Mouse (Mus musculus) ES-E14 (cell line): ENCODE results near the gene Hist1h4f. TPM values are rescaled to one million over a fixed set of nuclear protein-coding genes. Genes with fewer than 3 reads are reported as not detected.
"Not testable (repeated sequence)": the region's sequence is repeated elsewhere in the genome, so short reads cannot be mapped to it uniquely, and the experiment has no call there.

Source experiments
- DNase-seq: peaks from one replicate; pipeline ENCODE4 v3.0.0-alpha.2; 2013; ENCODE audit warnings: low read depth, low spot score
- H3K27ac ChIP-seq: 2 replicates; pipeline ENCODE4 v1.5.1; 2012; ENCODE audit warnings: low read depth, mild to moderate bottlenecking, low read length, moderate library complexity, mixed read lengths; ENCODE audit not compliant: poor library complexity, insufficient read depth, severe bottlenecking
- H3K36me3 ChIP-seq: 2 replicates; pipeline ENCODE4 v1.6.1; 2012; ENCODE audit warnings: mild to moderate bottlenecking, low read length, moderate library complexity, mixed read lengths; ENCODE audit not compliant: control insufficient read depth, poor library complexity, insufficient read depth, severe bottlenecking
- H3K4me1 ChIP-seq, 2 experiments: fragments of 150-350 bp in 1 of 2; sonication (generic) in 1 of 2; 2 replicates each; pipeline ENCODE4 v1.6.1; 2012; ENCODE audit warnings: low read length in 2 of 2, mild to moderate bottlenecking in 1 of 2, mixed read lengths in 1 of 2; ENCODE audit not compliant: control insufficient read depth in 2 of 2, insufficient read depth in 2 of 2, poor library complexity in 1 of 2
- H3K4me3 ChIP-seq, 2 experiments: fragments of 150-350 bp in 1 of 2; sonication (generic) in 1 of 2; 2 replicates each; pipeline ENCODE4 v1.5.1; 2012; ENCODE audit warnings: low read length in 2 of 2, low read depth in 1 of 2, mild to moderate bottlenecking in 1 of 2, mixed read lengths in 1 of 2; ENCODE audit not compliant: insufficient read depth in 1 of 2, poor library complexity in 1 of 2, severe bottlenecking in 1 of 2
- H3K9ac ChIP-seq: 2 replicates; pipeline ENCODE4 v1.6.1; 2012; ENCODE audit warnings: low read depth, mild to moderate bottlenecking, low read length, mixed read lengths; ENCODE audit not compliant: poor library complexity, insufficient read depth, severe bottlenecking
- H3K9me3 ChIP-seq: fragments of 150-350 bp; sonication (generic); 2 replicates; pipeline ENCODE4 v1.6.1; 2012; ENCODE audit warnings: low read depth, mild to moderate bottlenecking, low read length; ENCODE audit not compliant: control insufficient read depth, insufficient read depth
- CHD2 ChIP-seq: IDR thresholded peaks from 2 replicates; pipeline ENCODE4 v1.6.1; 2014; ENCODE audit warnings: mild to moderate bottlenecking, low read depth, low read length, inconsistent platforms
- HCFC1 ChIP-seq: IDR thresholded peaks from 2 replicates; pipeline ENCODE4 v1.6.1; 2012; ENCODE audit warnings: low read length, inconsistent platforms, borderline replicate concordance; ENCODE audit not compliant: insufficient read depth
- MAFK ChIP-seq: IDR thresholded peaks from 2 replicates; pipeline ENCODE4 v1.6.1; 2014; ENCODE audit warnings: mild to moderate bottlenecking, low read depth, low read length, inconsistent platforms; ENCODE audit not compliant: insufficient read depth
- ZC3H11A ChIP-seq: IDR thresholded peaks from 2 replicates; pipeline ENCODE4 v1.6.1; 2012; ENCODE audit warnings: low read depth, mild to moderate bottlenecking, inconsistent platforms, low read length, borderline replicate concordance
- ZNF384 ChIP-seq: IDR thresholded peaks from 2 replicates; pipeline ENCODE4 v1.6.1; 2012; ENCODE audit warnings: low read depth, low read length, inconsistent platforms
- in situ Hi-C, 2 experiments: fragments of 600-800 bp; cut with MboI; formaldehyde crosslinking; loops; one replicate each; pipeline ENCODE4 v1.15.1; 2025; ENCODE audit warnings: low sequenced_read_pairs in 2 of 2, inconsistent platforms in 1 of 2; ENCODE audit not compliant: unreplicated experiment in 2 of 2
- total RNA-seq: library from RNA; depleted of rRNA; stranded (reverse); fragments of 300-350 nt; gene quantifications from 2 replicates; pipeline ENCODE4 v1.2.3, GENCODE M21; 2012

Hist1h4f gene
- total RNA-seq, 1 experiment: 2,172 TPM

DNA sequence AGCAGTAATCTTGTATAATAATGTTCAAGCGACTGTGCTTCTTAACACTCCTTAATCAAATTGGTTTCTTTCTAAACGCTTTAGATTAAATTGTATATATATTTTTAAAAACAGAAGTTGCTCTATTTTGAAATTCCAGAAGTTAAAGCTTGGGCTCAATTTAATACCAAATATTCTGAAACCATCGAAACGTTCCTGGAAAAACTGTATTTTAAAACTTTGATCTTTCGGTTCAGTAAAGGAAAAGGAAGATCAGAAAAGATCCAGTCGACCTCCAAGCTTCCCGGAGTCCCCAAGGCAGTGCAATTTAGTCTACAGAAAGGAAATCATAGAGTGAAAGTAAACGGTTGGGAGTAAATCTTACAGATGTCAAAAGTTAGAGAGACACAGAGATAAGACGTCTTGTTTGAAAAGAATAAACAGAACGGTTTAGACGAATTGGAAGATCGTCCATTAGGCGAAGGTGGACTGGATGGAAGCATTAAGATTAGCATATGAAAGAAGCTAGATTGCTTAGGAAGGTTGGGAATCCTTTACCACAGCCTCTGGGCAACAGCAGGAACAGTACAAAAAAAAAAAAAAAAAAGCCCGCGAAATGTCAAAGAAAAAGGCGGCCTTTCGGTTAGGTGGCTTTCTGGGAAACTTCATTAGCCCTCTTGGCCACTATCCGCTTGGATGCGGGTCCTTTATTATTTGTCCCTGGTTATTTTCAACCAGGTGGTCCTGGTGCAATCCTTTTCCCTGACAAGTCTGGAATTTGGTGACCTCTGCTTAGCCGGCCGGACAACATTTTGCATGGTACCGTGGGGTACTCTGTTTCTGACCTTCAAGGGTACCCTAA lies 34.9 kb upstream of the Hist1h4f start:
- no peak for DNase-seq
- peak overlapping the region; percentile 93 for H3K9ac ChIP-seq
- in situ Hi-C loops: no loop called here

GRCm38 (mm10) chr13:23585442-23586098 lies 34.1 kb upstream of the Hist1h4f start:
- H3K4me1 ChIP-seq, H3K9me3 ChIP-seq, H3K36me3 ChIP-seq, in situ Hi-C loops: not testable (repeated sequence)
- Histone ChIP-seq H3K27ac (peak overlapping the region; percentile 95), H3K9ac (peak overlapping the region; percentile 82), H3K4me3 (peak overlapping the region; percentile 55 to 57)
- peak; percentile 87 for DNase-seq
- TF ChIP-seq CHD2: peak; percentile 91
- peak; percentile 45; the same call in 1 of the 2 replicates for TF ChIP-seq HCFC1

More for the DNA sequence above, 34.9 kb upstream of the Hist1h4f start:
- H3K36me3 ChIP-seq: no peaks in the 10 kb centered on the region
- TF ChIP-seq ZNF384 (peak; percentile 99), HCFC1 (no peak)
- H3K4me1 ChIP-seq: peaks cover 0 to 10% of the 10 kb centered on the region in 2 experiments; a peak in 2 of 4 replicates
- no peaks in the 10 kb centered on the region for H3K9me3 ChIP-seq
- peak overlapping the region; percentile 99 for H3K27ac ChIP-seq
- H3K4me3 ChIP-seq: peak overlapping the region; percentile 55 to 65

DNA sequence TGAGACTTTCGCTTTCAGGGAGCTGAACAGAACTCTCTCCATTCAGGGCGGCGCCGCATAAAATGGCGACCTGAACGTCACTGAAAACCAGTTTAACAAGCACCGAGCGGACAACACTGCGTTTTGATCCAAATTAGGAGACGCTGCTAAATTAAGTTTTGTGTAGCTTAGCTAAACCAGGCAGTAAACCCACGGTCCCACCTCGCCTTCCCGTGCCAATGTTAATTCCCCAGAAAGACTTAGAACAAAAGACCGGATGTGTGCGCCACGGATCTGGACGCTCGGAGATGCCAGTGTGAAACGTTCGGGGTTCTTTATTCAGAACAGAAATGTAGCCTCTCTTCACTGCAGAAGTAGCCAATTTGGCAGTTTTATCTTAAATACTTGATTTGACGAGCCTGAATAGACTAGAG lies 33.6 kb upstream of the Hist1h4f start:
- Histone ChIP-seq H3K36me3 (no peaks in the 10 kb centered on the region), H3K4me1 (peaks cover 0 to 10% of the 10 kb centered on the region in 2 experiments; a peak in 2 of 4 replicates), H3K4me3 (peak overlapping the region; percentile 36 to 57), H3K9ac (peak overlapping the region; percentile 82), H3K27ac (peak overlapping the region; percentile 95), H3K9me3 (no peaks in the 10 kb centered on the region)
- in situ Hi-C loops: no loop called here
- DNase-seq: no peak
- TF ChIP-seq CHD2 (no peak), HCFC1 (no peak), ZNF384 (no peak), MAFK (no peak), ZC3H11A (no peak)

GRCm38 (mm10) chr13:23584331-23584730 lies 32.9 kb upstream of the Hist1h4f start:
- in situ Hi-C loops: no loop called here
- Histone ChIP-seq H3K27ac (peak overlapping the region; percentile 95; the same call in 1 of the 2 replicates), H3K9ac (no peak overlapping the region; the same call in 1 of the 2 replicates), H3K4me3 (peak overlapping the region in 1 of 2 experiments; percentile 36; a peak in 1 of 4 replicates), H3K36me3 (no peaks in the 10 kb centered on the region), H3K4me1 (peaks cover 0 to 10% of the 10 kb centered on the region in 2 experiments; a peak in 2 of 4 replicates), H3K9me3 (no peaks in the 10 kb centered on the region)
- TF ChIP-seq ZNF384 (no peak), HCFC1 (no peak), CHD2 (no peak), MAFK (no peak), ZC3H11A (no peak)
- DNase-seq: no peak
